Mouse (Mus musculus): ENCODE results near the gene Fhit. TPM values are rescaled to one million over a fixed set of nuclear protein-coding genes. Genes with fewer than 3 reads are reported as not detected.
"Not testable (repeated sequence)": the region's sequence is repeated elsewhere in the genome, so short reads cannot be mapped to it uniquely, and the experiment has no call there.

The Fhit gene
- polyA plus RNA-seq, 1 experiment from 2014 or later: 3.6 TPM

DNA sequence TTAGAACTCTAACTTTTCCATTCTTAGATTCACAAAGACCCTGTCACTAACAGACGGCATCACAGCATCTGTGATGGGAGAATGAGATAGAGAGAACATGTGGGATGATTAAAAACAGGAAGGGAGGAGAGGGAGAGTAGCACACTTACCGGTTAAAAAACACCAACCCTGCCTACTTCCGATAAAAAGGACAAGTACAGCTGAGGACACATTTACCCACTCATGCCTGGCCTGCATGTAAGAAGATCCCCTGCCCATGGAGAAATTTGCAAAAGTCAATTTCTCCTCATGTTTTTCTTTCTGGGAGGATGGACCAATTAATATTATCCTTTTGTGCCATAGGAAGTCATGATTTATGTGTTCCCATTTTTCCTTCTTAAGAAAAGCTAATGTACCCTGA lies 1198.0 kb downstream of the Fhit start:
- Histone ChIP-seq H3K36me3 (ENCODE audit: control insufficient read depth, insufficient read depth) (no peaks in the 10 kb centered on the region), H3K9me3 (replicated peaks; ENCODE audit: control insufficient read depth, low read length) (no peaks in the 10 kb centered on the region), H3K27me3 (ENCODE audit: control insufficient read depth, insufficient read depth, low read length) (no peaks in the 10 kb centered on the region), H3K4me2 (ENCODE audit: low read depth, low read length) (no peak overlapping the region), H3K27ac (ENCODE audit: low read length) (no peak overlapping the region), H3K4me1 (ENCODE audit: control insufficient read depth, insufficient read depth, low read length) (no peaks in the 10 kb centered on the region), H3K4me3 (ENCODE audit: low read length) (no peak overlapping the region), H3K9ac (ENCODE audit: low read length) (no peak overlapping the region)
- WGBS: 72% methylated on average over 3 of the region's 3 CpGs
- no peak for ATAC-seq (replicated peaks; ENCODE audit: extremely low read depth, insufficient read depth, low FRiP score)

DNA sequence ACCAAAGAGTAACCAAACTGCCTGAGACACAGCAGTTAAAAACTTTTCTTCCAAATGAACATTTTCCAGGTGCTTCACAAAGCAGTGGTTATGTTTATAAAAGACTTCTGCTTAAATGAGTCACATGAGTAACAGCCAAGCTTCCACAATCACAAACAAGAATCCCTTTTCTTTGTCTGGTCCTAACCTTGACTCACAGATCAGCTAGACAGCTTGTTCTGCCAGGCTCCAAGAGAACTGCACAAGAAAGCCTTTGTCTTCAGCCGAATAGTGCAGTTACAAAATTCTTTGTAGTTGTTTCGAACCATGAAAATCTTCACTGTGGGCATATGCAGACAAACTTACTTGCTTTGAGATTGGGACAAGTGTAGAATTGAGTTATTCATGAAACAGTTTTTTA lies 1201.4 kb downstream of the Fhit start:
- no peak overlapping the region for H3K4me3 ChIP-seq (ENCODE audit: low read length)
- WGBS: 73% methylated on average over 2 of the region's 2 CpGs
- H3K4me2 ChIP-seq (ENCODE audit: low read depth, low read length): no peak overlapping the region
- H3K27ac ChIP-seq (ENCODE audit: low read length): no peak overlapping the region
- no peaks in the 10 kb centered on the region for H3K27me3 ChIP-seq (ENCODE audit: control insufficient read depth, insufficient read depth, low read length)
- no peak for ATAC-seq (replicated peaks; ENCODE audit: extremely low read depth, insufficient read depth, low FRiP score)
- no peaks in the 10 kb centered on the region for H3K4me1 ChIP-seq (ENCODE audit: control insufficient read depth, insufficient read depth, low read length)
- no peaks in the 10 kb centered on the region for H3K9me3 ChIP-seq (replicated peaks; ENCODE audit: control insufficient read depth, low read length)
- H3K36me3 ChIP-seq (ENCODE audit: control insufficient read depth, insufficient read depth): no peaks in the 10 kb centered on the region
- no peak overlapping the region for H3K9ac ChIP-seq (ENCODE audit: low read length)

DNA sequence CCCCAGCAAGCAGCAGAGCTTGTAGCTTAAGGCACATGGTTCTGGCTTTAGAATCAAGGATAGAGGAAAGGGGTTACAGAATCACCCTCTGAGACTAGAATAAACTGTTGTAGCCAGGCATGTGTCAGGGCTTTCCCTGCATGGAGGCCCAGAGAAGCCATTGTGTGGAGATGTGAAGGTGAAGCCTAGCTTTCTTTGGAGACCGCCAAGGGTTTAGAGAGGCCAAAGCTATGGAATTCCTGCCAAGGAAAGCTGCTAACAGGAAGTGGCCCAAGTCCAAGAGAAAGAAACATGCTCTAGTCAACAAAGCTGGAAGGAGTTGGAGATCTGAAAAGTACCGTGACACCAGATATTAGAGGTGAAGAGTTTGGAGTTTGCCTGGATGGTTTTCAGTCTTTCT lies 1262.3 kb downstream of the Fhit start:
- Histone ChIP-seq H3K4me3 (ENCODE audit: low read length) (no peak overlapping the region), H3K4me1 (ENCODE audit: control insufficient read depth, insufficient read depth, low read length) (no peaks in the 10 kb centered on the region), H3K4me2 (ENCODE audit: low read depth, low read length) (no peak overlapping the region), H3K36me3 (ENCODE audit: control insufficient read depth, insufficient read depth) (no peaks in the 10 kb centered on the region), H3K27ac (ENCODE audit: low read length) (no peak overlapping the region), H3K9ac (ENCODE audit: low read length) (no peak overlapping the region), H3K27me3 (ENCODE audit: control insufficient read depth, insufficient read depth, low read length) (no peaks in the 10 kb centered on the region), H3K9me3 (replicated peaks; ENCODE audit: control insufficient read depth, low read length) (no peaks in the 10 kb centered on the region)
- 0 out of 2 replicates have a peak, but pooled peaks have one; percentile 52 for ATAC-seq (replicated peaks; ENCODE audit: extremely low read depth, insufficient read depth, low FRiP score)
- WGBS: 56% methylated on average over 2 of the region's 2 CpGs

DNA sequence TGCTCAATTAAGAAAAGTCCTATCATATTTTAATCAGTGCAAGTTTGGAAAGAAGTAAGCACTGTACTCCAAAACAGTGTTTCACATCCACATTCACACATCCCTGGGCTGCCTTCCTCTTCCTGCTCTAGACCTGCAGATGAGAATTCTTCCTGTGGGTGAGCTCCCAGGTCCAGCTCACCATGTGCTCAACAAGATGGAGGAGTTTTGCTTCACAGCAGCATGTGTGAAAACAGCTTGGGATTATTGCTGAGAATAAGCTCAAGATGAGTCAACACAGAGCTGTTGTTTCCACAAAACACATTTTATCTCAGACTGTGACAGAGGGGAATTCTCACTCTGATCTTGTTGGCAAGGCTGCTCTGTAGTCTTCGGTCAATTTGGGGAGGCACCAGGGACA lies 1265.3 kb downstream of the Fhit start:
- 63% methylated on average over 1 of the region's 1 CpGs for WGBS
- Histone ChIP-seq H3K9me3 (replicated peaks; ENCODE audit: control insufficient read depth, low read length) (no peaks in the 10 kb centered on the region), H3K4me1 (ENCODE audit: control insufficient read depth, insufficient read depth, low read length) (no peaks in the 10 kb centered on the region), H3K36me3 (ENCODE audit: control insufficient read depth, insufficient read depth) (no peaks in the 10 kb centered on the region), H3K9ac (ENCODE audit: low read length) (no peak overlapping the region), H3K4me3 (ENCODE audit: low read length) (no peak overlapping the region), H3K27me3 (ENCODE audit: control insufficient read depth, insufficient read depth, low read length) (no peaks in the 10 kb centered on the region), H3K4me2 (ENCODE audit: low read depth, low read length) (no peak overlapping the region), H3K27ac (ENCODE audit: low read length) (no peak overlapping the region)
- ATAC-seq (replicated peaks; ENCODE audit: extremely low read depth, insufficient read depth, low FRiP score): no peak

DNA sequence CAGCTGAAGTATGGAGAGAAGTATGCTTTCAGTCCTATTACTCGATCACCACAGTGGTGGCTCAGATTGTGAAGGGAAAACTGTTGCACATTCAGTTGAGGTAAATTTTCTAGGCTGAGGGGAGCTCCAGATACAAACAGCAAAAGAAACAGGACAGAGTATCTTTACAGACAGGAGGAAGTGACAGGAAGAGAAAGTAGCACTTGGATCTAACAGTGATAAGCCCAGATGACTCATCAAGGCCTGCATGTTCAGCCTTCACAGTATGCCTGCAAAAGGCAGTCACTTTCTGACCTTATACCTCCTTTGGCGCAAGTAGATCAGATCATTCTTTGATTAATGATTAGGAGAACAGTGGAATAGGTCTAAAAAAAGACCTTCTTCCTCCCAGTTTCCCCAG lies 1309.8 kb downstream of the Fhit start:
- no peak overlapping the region for H3K9ac ChIP-seq (ENCODE audit: low read length)
- no peaks in the 10 kb centered on the region for H3K36me3 ChIP-seq (ENCODE audit: control insufficient read depth, insufficient read depth)
- H3K27ac ChIP-seq (ENCODE audit: low read length): no peak overlapping the region
- no peaks in the 10 kb centered on the region for H3K4me1 ChIP-seq (ENCODE audit: control insufficient read depth, insufficient read depth, low read length)
- ATAC-seq (replicated peaks; ENCODE audit: extremely low read depth, insufficient read depth, low FRiP score): no peak
- H3K9me3 ChIP-seq (replicated peaks; ENCODE audit: control insufficient read depth, low read length): no peaks in the 10 kb centered on the region
- H3K4me2 ChIP-seq (ENCODE audit: low read depth, low read length): no peak overlapping the region
- no peaks in the 10 kb centered on the region for H3K27me3 ChIP-seq (ENCODE audit: control insufficient read depth, insufficient read depth, low read length)
- 54% methylated on average over 2 of the region's 2 CpGs for WGBS
- H3K4me3 ChIP-seq (ENCODE audit: low read length): no peak overlapping the region

DNA sequence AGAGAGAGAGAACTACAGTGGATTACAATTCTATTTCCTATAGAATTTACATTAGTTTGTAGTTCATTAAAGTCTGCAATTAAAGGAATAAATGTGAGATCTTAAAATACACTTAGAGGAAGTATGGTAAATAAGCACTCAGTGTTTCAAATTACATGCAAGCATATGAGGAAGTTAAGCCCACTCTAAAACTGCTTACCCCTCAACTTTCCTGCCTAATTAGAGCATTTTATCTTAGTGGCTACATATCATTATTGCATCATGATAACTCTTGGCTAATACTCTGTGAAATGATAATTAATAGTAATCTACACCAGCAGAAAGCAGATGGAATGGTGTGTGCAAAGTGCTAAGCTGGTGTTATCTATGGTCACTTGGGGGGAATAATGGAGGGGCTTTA lies 1329.5 kb downstream of the Fhit start:
- ATAC-seq (replicated peaks; ENCODE audit: extremely low read depth, insufficient read depth, low FRiP score): no peak
- Histone ChIP-seq H3K27ac (ENCODE audit: low read length) (no peak overlapping the region), H3K4me1 (ENCODE audit: control insufficient read depth, insufficient read depth, low read length) (no peaks in the 10 kb centered on the region), H3K4me2 (ENCODE audit: low read depth, low read length) (no peak overlapping the region), H3K9ac (ENCODE audit: low read length) (no peak overlapping the region), H3K36me3 (ENCODE audit: control insufficient read depth, insufficient read depth) (no peaks in the 10 kb centered on the region), H3K4me3 (ENCODE audit: low read length) (no peak overlapping the region), H3K9me3 (replicated peaks; ENCODE audit: control insufficient read depth, low read length) (no peaks in the 10 kb centered on the region), H3K27me3 (ENCODE audit: control insufficient read depth, insufficient read depth, low read length) (no peaks in the 10 kb centered on the region)

DNA sequence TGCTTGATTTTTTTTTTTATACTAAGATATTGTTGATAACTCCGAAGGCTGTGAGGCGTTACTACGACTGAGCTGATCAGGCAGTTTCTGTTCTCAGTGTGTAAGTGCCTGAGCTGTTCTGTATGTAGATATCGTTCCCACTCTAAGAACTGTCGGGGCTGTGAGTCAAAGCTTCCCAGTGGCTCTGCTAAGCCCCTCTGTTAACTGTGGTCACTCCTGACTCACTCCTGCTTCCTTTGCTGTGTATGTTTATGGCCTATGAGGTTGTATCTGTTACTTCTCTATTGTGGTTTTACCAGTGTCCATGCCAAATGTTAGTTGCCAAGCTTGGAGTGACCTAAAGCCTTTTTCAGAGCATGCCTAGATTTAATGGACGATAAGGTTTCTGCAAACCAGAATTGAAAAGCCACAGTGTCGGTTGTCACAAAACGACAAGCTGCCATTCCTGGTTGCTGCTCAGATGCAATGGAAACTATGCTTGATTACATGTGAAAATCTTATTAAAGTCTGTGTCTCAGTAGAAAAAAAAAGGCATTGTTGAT lies 1333.1 kb downstream of the Fhit start:
- not testable (repeated sequence) for H3K4me3 ChIP-seq (ENCODE audit: low read length); H3K27ac ChIP-seq (ENCODE audit: low read length); H3K4me2 ChIP-seq (ENCODE audit: low read depth, low read length); H3K9me3 ChIP-seq (replicated peaks; ENCODE audit: control insufficient read depth, low read length); ATAC-seq (replicated peaks; ENCODE audit: extremely low read depth, insufficient read depth, low FRiP score); H3K27me3 ChIP-seq (ENCODE audit: control insufficient read depth, insufficient read depth, low read length); H3K9ac ChIP-seq (ENCODE audit: low read length); H3K36me3 ChIP-seq (ENCODE audit: control insufficient read depth, insufficient read depth); H3K4me1 ChIP-seq (ENCODE audit: control insufficient read depth, insufficient read depth, low read length)
- WGBS: 59% methylated on average over 8 of the region's 8 CpGs

DNA sequence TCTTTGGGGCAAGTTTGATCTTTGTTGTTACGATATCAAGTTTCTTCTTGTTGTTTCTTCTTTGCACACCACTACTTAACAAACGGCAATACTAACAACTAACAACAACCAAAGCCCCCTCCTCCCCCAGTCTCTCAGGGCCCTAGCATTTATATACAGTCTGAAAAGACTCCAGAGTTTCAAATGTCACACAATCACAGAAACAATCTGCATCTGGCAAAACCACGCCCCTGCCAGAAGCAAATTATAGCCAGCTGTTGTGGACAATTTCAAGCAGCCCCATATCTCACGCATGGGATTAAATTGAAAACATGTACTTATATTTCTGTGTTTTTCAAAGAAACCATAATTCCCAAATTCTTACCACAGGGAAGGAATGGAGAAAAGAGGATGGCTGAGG lies 1345.9 kb downstream of the Fhit start:
- H3K27me3 ChIP-seq (ENCODE audit: control insufficient read depth, insufficient read depth, low read length): no peaks in the 10 kb centered on the region
- 84% methylated on average over 4 of the region's 4 CpGs for WGBS
- no peaks in the 10 kb centered on the region for H3K36me3 ChIP-seq (ENCODE audit: control insufficient read depth, insufficient read depth)
- H3K27ac ChIP-seq (ENCODE audit: low read length): no peak overlapping the region
- no peak overlapping the region for H3K4me3 ChIP-seq (ENCODE audit: low read length)
- H3K9ac ChIP-seq (ENCODE audit: low read length): no peak overlapping the region
- H3K4me1 ChIP-seq (ENCODE audit: control insufficient read depth, insufficient read depth, low read length): no peaks in the 10 kb centered on the region
- ATAC-seq (replicated peaks; ENCODE audit: extremely low read depth, insufficient read depth, low FRiP score): no peak
- H3K4me2 ChIP-seq (ENCODE audit: low read depth, low read length): no peak overlapping the region
- no peaks in the 10 kb centered on the region for H3K9me3 ChIP-seq (replicated peaks; ENCODE audit: control insufficient read depth, low read length)

DNA sequence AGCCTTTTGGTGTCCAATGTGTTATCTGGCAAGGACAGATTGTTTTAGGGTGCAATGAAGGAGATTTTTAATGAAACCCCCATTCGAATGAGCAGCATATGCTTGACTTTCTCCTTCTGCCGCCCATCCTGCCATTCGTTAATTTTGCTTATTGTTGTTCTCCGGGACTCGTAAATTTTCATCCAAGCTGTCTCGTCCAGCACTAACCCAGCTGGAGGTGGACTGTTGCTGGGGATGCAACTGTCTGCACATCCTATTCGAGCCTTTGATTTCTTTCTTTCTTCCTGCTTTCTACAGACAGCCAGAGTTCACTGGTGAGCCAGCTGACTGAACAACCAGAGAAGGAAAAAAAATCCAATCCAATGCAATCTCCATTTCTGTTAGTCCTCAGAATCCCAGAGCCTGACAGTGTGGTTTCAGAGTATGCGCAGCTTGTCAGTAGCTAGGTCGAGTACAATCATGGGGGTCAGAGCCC lies 1350.0 kb downstream of the Fhit start:
- no peak overlapping the region for H3K27ac ChIP-seq (ENCODE audit: low read length)
- no peaks in the 10 kb centered on the region for H3K27me3 ChIP-seq (ENCODE audit: control insufficient read depth, insufficient read depth, low read length)
- H3K4me3 ChIP-seq (ENCODE audit: low read length): no peak overlapping the region
- no peak for ATAC-seq (replicated peaks; ENCODE audit: extremely low read depth, insufficient read depth, low FRiP score)
- H3K9me3 ChIP-seq (replicated peaks; ENCODE audit: control insufficient read depth, low read length): no peaks in the 10 kb centered on the region
- 82% methylated on average over 9 of the region's 9 CpGs for WGBS
- no peak overlapping the region for H3K4me2 ChIP-seq (ENCODE audit: low read depth, low read length)
- no peaks in the 10 kb centered on the region for H3K36me3 ChIP-seq (ENCODE audit: control insufficient read depth, insufficient read depth)
- H3K9ac ChIP-seq (ENCODE audit: low read length): no peak overlapping the region
- no peaks in the 10 kb centered on the region for H3K4me1 ChIP-seq (ENCODE audit: control insufficient read depth, insufficient read depth, low read length)

Data from heart, embryonic 16.5 days (tissue).